Mouse (Mus musculus): ENCODE results near the gene Asic1. TPM values are rescaled to one million over a fixed set of nuclear protein-coding genes. Genes with fewer than 3 reads are reported as not detected.
"Not testable (repeated sequence)": the region's sequence is repeated elsewhere in the genome, so short reads cannot be mapped to it uniquely, and the experiment has no call there.

Gene Asic1
- polyA plus RNA-seq, 1 experiment from 2014 or later, result 1.4 TPM

GRCm38 (mm10) chr15:99724292-99725021, 54.3 kb downstream of the Asic1 start:
- H3K9ac ChIP-seq, result peak overlapping the region; percentile 59
- ATAC-seq (replicated peaks; ENCODE audit: insufficient number of reproducible peaks, insufficient read depth, low FRiP score, low read depth), result peak; percentile 50
- H3K9me3 ChIP-seq (replicated peaks), result 0 out of 2 replicates have a peak, but pooled peaks cover 4% of the 10 kb centered on the region
- H3K27ac ChIP-seq, result peak overlapping the region; percentile 97
- H3K36me3 ChIP-seq, result peaks cover 21% of the 10 kb centered on the region
- H3K4me1 ChIP-seq (replicated peaks), result peaks cover 39% of the 10 kb centered on the region
- WGBS, result 5% methylated on average over 16 of the region's 16 CpGs
- no peaks in the 10 kb centered on the region for H3K27me3 ChIP-seq
- H3K4me3 ChIP-seq, result peak overlapping the region; percentile 100
- H3K4me2 ChIP-seq, result peak overlapping the region; percentile 73

- peak within 1 kb of the TSS; percentile 98 for H3K27ac ChIP-seq
- 0 out of 2 replicates have a peak, but pooled peaks cover 4% of the 10 kb centered on the region for H3K9me3 ChIP-seq (replicated peaks)
- peak within 1 kb of the TSS; percentile 98 for H3K9ac ChIP-seq
- peak; percentile 91 for ATAC-seq (replicated peaks; ENCODE audit: insufficient number of reproducible peaks, insufficient read depth, low FRiP score, low read depth)
- H3K27me3 ChIP-seq, result no peaks in the 10 kb centered on the region
- WGBS, result under 1% methylated on average over 66 of the region's 68 CpGs
- peak within 1 kb of the TSS; percentile 73 for H3K4me2 ChIP-seq
- H3K4me3 ChIP-seq, result peak within 1 kb of the TSS; percentile 100
- H3K36me3 ChIP-seq, result peaks cover 24% of the 10 kb centered on the region
- H3K4me1 ChIP-seq (replicated peaks), result peaks cover 39% of the 10 kb centered on the region
These were observed 55.4 kb downstream of the Asic1 start, which contains the start of gene Cox14 for GRCm38 (mm10) chr15:99725341-99726155. Cox14 (plus strand) TSS chr15:99725618.

GRCm38 (mm10) chr15:99726549-99726948, 56.4 kb downstream of the Asic1 start:
- Histone ChIP-seq H3K27me3 (no peaks in the 10 kb centered on the region), H3K9ac (peak overlapping the region; percentile 98), H3K4me1 (replicated peaks) (peaks cover 39% of the 10 kb centered on the region), H3K4me2 (peak overlapping the region; percentile 73), H3K27ac (peak overlapping the region; percentile 98; the same call in 1 of the 2 replicates), H3K36me3 (peaks cover 24% of the 10 kb centered on the region), H3K9me3 (replicated peaks) (0 out of 2 replicates have a peak, but pooled peaks cover 4% of the 10 kb centered on the region), H3K4me3 (peak overlapping the region; percentile 100)
- 59% methylated on average over 2 of the region's 2 CpGs for WGBS
- no peak for ATAC-seq (replicated peaks; ENCODE audit: insufficient number of reproducible peaks, insufficient read depth, low FRiP score, low read depth)

- H3K27ac ChIP-seq; ATAC-seq (replicated peaks; ENCODE audit: insufficient number of reproducible peaks, insufficient read depth, low FRiP score, low read depth); H3K27me3 ChIP-seq; H3K9ac ChIP-seq; H3K9me3 ChIP-seq (replicated peaks); H3K4me3 ChIP-seq: not testable (repeated sequence)
- WGBS, result 87% methylated on average over 4 of the region's 5 CpGs
- peaks cover 24% of the 10 kb centered on the region for H3K36me3 ChIP-seq
- H3K4me2 ChIP-seq, result peak overlapping the region; percentile 73; the same call in 1 of the 2 replicates
- H3K4me1 ChIP-seq (replicated peaks), result peaks cover 36% of the 10 kb centered on the region
These were observed 56.9 kb downstream of the Asic1 start for GRCm38 (mm10) chr15:99727039-99727438.

GRCm38 (mm10) chr15:99727525-99727924, 57.4 kb downstream of the Asic1 start:
- WGBS, result 95% methylated on average over 12 of the region's 12 CpGs
- no peak overlapping the region for H3K27ac ChIP-seq

GRCm38 (mm10) chr15:99728211-99728610, 58.0 kb downstream of the Asic1 start:
- H3K27me3 ChIP-seq, result no peaks in the 10 kb centered on the region
- H3K27ac ChIP-seq, result no peak overlapping the region
- no peak for ATAC-seq (replicated peaks; ENCODE audit: insufficient number of reproducible peaks, insufficient read depth, low FRiP score, low read depth)
- no peak overlapping the region for H3K4me2 ChIP-seq
- no peak overlapping the region for H3K9ac ChIP-seq
- peaks cover 25% of the 10 kb centered on the region for H3K4me1 ChIP-seq (replicated peaks)
- WGBS, result 94% methylated on average over 5 of the region's 5 CpGs
- H3K9me3 ChIP-seq (replicated peaks), result 0 out of 2 replicates have a peak, but pooled peaks cover 4% of the 10 kb centered on the region
- no peak overlapping the region for H3K4me3 ChIP-seq
- H3K36me3 ChIP-seq, result peaks cover 30% of the 10 kb centered on the region

More at GRCm38 (mm10) chr15:99727525-99727924, 57.4 kb downstream of the Asic1 start:
- ATAC-seq (replicated peaks; ENCODE audit: insufficient number of reproducible peaks, insufficient read depth, low FRiP score, low read depth), result no peak
- Histone ChIP-seq H3K4me1 (replicated peaks) (peaks cover 31% of the 10 kb centered on the region), H3K27me3 (no peaks in the 10 kb centered on the region), H3K4me2 (no peak overlapping the region), H3K9ac (no peak overlapping the region), H3K36me3 (peaks cover 24% of the 10 kb centered on the region), H3K4me3 (no peak overlapping the region), H3K9me3 (replicated peaks) (0 out of 2 replicates have a peak, but pooled peaks cover 4% of the 10 kb centered on the region)

- no peak overlapping the region for H3K4me2 ChIP-seq
- H3K9me3 ChIP-seq (replicated peaks), result 0 out of 2 replicates have a peak, but pooled peaks cover 4% of the 10 kb centered on the region
- H3K27me3 ChIP-seq, result no peaks in the 10 kb centered on the region
- H3K27ac ChIP-seq, result no peak overlapping the region
- 91% methylated on average over 4 of the region's 4 CpGs for WGBS
- H3K36me3 ChIP-seq, result peaks cover 32% of the 10 kb centered on the region
- ATAC-seq (replicated peaks; ENCODE audit: insufficient number of reproducible peaks, insufficient read depth, low FRiP score, low read depth), result no peak
- H3K4me3 ChIP-seq, result no peak overlapping the region
- peaks cover 15% of the 10 kb centered on the region for H3K4me1 ChIP-seq (replicated peaks)
- H3K9ac ChIP-seq, result no peak overlapping the region
These were observed 59.1 kb downstream of the Asic1 start for GRCm38 (mm10) chr15:99729056-99729783.

- H3K27ac ChIP-seq, result no peak overlapping the region
- ATAC-seq (replicated peaks; ENCODE audit: insufficient number of reproducible peaks, insufficient read depth, low FRiP score, low read depth), result no peak
- H3K36me3 ChIP-seq, result peaks cover 42% of the 10 kb centered on the region
- H3K4me1 ChIP-seq (replicated peaks), result peaks cover 7% of the 10 kb centered on the region
- H3K4me2 ChIP-seq, result no peak overlapping the region
- no peak overlapping the region for H3K4me3 ChIP-seq
- H3K9ac ChIP-seq, result no peak overlapping the region
- 0 out of 2 replicates have a peak, but pooled peaks cover 4% of the 10 kb centered on the region for H3K9me3 ChIP-seq (replicated peaks)
- no peaks in the 10 kb centered on the region for H3K27me3 ChIP-seq
- WGBS, result 89% methylated on average over 2 of the region's 2 CpGs
These were observed 61.0 kb downstream of the Asic1 start for GRCm38 (mm10) chr15:99731167-99731566.

GRCm38 (mm10) chr15:99731678-99732077, 61.5 kb downstream of the Asic1 start:
- H3K9ac ChIP-seq, result no peak overlapping the region
- WGBS, result 88% methylated on average over 3 of the region's 3 CpGs

GRCm38 (mm10) chr15:99733186-99733585, 63.0 kb downstream of the Asic1 start:
- Histone ChIP-seq H3K27ac (no peak overlapping the region), H3K4me1 (replicated peaks) (no peaks in the 10 kb centered on the region), H3K9ac (no peak overlapping the region), H3K4me2 (no peak overlapping the region), H3K4me3 (no peak overlapping the region), H3K36me3 (peaks cover 48% of the 10 kb centered on the region), H3K9me3 (replicated peaks) (0 out of 2 replicates have a peak, but pooled peaks cover 4% of the 10 kb centered on the region), H3K27me3 (no peaks in the 10 kb centered on the region)
- 95% methylated on average over 5 of the region's 5 CpGs for WGBS
- no peak for ATAC-seq (replicated peaks; ENCODE audit: insufficient number of reproducible peaks, insufficient read depth, low FRiP score, low read depth)

More at GRCm38 (mm10) chr15:99731678-99732077, 61.5 kb downstream of the Asic1 start:
- Histone ChIP-seq H3K4me2 (no peak overlapping the region), H3K4me1 (replicated peaks) (peaks cover 2% of the 10 kb centered on the region), H3K36me3 (peaks cover 45% of the 10 kb centered on the region), H3K27me3 (no peaks in the 10 kb centered on the region), H3K27ac (no peak overlapping the region), H3K4me3 (no peak overlapping the region), H3K9me3 (replicated peaks) (0 out of 2 replicates have a peak, but pooled peaks cover 4% of the 10 kb centered on the region)
- ATAC-seq (replicated peaks; ENCODE audit: insufficient number of reproducible peaks, insufficient read depth, low FRiP score, low read depth), result no peak

Measured in heart, embryonic 15.5 days (tissue).